Mouse (Mus musculus): ENCODE measurements around the gene Slf2. TPM values are rescaled to one million over a fixed set of nuclear protein-coding genes. Genes with fewer than 3 reads are reported as not detected.
A peak's percentile ranks its signal among the peaks of the same experiment; 100 is the strongest.

The Slf2 gene
- polyA plus RNA-seq, 1 experiment from 2014 or later: 17.7 TPM

DNA sequence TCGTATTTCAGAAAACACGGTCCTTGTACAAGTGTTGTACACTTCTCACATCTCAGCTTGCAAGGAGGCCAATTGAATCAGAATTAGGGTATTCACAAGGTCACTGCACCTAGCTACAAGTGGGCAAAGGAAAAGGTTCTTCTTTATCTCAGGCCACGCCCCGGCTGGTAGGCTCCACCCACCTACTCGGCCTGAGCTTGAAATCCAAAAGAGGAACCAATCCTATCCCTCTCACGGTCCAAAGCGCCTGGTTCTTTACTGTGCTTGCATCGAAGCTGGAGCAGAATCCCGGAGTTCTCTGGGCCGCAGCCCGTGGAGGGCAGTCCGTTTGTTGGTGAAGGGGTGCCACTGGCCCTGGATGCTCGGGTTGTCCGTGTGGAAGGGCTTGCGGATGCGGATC lies 74.5 kb downstream of the Slf2 start, which contains the start of gene Twnk:
Gene Twnk (plus strand): TSS at position 220 of the 400 bp plus-strand sequence.
- Histone ChIP-seq H3K36me3 (ENCODE audit: inconsistent target) (peaks cover 22% of the 10 kb centered on the region), H3K79me2 (ENCODE audit: inconsistent target) (peaks cover 18% of the 10 kb centered on the region; the same call in 1 of the 2 replicates), H3K4me3 (ENCODE audit: inconsistent target) (peak within 1 kb of the TSS; percentile 67), H3K27ac (peak within 1 kb of the TSS; percentile 65)
- WGBS (ENCODE audit: missing documents): 7% methylated on average over 16 of the region's 16 CpGs

GRCm38 (mm10) chr19:45005957-45006712 lies 75.2 kb downstream of the Slf2 start, which contains the start of gene Mrpl43:
Gene Mrpl43 (minus strand): TSS chr19:45006442.
- peak within 1 kb of the TSS; percentile 67 for H3K4me3 ChIP-seq (ENCODE audit: inconsistent target)
- under 1% methylated on average over 77 of the region's 82 CpGs for WGBS (ENCODE audit: missing documents)
- peak within 1 kb of the TSS; percentile 65 for H3K27ac ChIP-seq
- peaks cover 29% of the 10 kb centered on the region for H3K36me3 ChIP-seq (ENCODE audit: inconsistent target)
- H3K79me2 ChIP-seq (ENCODE audit: inconsistent target): peaks cover 18% of the 10 kb centered on the region; the same call in 1 of the 2 replicates

DNA sequence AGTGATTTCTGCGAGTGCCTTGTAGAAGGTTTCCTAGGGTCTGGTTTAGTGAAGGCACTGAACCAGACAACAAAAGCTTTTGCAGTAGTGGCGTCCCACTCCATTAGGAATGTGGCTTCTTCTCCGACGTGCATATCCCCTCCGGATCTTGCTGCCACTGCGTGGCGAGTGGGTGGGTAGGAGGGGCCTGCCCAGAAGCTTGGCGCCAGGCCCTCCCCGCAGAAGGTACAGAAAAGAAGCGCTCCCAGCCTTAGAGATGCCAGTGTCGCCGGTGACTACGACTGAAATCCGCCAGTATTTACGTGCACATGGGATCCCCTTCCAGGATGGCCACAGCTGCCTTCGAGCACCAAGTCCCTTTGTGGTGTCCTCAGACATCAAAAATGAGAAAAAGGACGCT lies 76.1 kb downstream of the Slf2 start:
- peak overlapping the region; percentile 67 for H3K4me3 ChIP-seq (ENCODE audit: inconsistent target)
- peaks cover 18% of the 10 kb centered on the region; the same call in 1 of the 2 replicates for H3K79me2 ChIP-seq (ENCODE audit: inconsistent target)
- 32% methylated on average over 16 of the region's 17 CpGs for WGBS (ENCODE audit: missing documents)
- H3K36me3 ChIP-seq (ENCODE audit: inconsistent target): peaks cover 36% of the 10 kb centered on the region
- peak overlapping the region; percentile 65 for H3K27ac ChIP-seq

DNA sequence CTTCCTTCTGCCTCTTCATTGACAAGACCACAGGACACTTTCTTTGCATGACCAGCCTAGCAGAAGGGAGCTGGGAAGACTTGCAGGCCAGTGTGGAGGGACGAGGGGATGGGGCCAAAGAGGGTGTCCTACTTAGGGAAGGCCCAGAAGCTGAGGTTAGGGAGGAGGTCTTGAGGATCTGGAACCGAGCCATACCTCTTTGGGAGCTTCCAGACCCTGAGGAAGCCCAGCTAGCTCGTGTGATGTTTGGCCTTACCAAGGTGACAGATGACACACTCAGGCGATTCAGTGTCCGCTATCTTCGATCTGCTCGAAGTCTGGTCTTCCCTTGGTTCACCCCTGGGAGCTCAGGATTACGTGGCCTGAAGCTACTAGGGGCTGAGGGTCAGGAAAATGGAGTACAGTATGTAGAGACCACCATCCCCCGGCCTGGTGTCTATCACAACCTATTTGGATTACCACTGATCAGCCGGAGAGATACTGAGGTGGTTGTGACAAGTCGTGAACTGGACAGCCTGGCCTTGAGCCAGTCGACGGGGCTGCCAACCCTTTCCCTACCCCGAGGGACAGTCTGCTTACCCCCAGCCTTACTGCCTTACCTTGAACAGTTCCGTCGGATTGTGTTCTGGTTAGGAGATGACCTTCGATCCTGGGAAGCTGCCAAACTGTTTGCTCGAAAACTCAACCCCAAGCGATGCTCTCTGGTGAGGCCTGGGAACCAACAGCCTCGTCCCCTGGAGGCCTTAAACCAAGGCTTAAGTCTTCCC lies 76.7 kb downstream of the Slf2 start:
- H3K36me3 ChIP-seq (ENCODE audit: inconsistent target): peaks cover 36% of the 10 kb centered on the region
- peak overlapping the region; percentile 67; the same call in 1 of the 2 replicates for H3K4me3 ChIP-seq (ENCODE audit: inconsistent target)
- WGBS (ENCODE audit: missing documents): 90% methylated on average over 20 of the region's 20 CpGs
- H3K79me2 ChIP-seq (ENCODE audit: inconsistent target): peaks cover 18% of the 10 kb centered on the region; the same call in 1 of the 2 replicates
- H3K27ac ChIP-seq: no peak overlapping the region

DNA sequence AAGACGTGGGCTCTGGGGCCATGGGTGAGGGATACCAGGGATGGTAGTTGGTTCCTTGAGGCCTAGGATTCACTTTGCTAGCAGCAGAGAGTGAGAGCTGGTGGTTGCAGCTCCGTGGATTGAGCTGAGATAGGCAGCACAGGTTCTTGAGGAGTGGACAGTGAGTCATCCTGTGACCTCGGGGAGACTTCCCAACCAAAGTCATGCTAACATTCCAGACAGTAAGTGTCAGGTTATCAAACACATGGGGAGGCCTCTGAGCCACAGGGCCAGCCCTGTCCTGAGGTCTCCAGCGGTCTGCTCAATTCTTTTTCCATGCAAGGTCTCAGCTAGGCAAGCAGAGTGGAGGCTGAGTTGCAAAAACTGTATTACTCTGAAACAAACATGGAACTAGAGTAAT lies 79.7 kb downstream of the Slf2 start:
- peaks cover 19% of the 10 kb centered on the region for H3K36me3 ChIP-seq (ENCODE audit: inconsistent target)
- whole genome bisulfite sequencing (ENCODE audit: missing documents): 96% methylated on average over 4 of the region's 4 CpGs

DNA sequence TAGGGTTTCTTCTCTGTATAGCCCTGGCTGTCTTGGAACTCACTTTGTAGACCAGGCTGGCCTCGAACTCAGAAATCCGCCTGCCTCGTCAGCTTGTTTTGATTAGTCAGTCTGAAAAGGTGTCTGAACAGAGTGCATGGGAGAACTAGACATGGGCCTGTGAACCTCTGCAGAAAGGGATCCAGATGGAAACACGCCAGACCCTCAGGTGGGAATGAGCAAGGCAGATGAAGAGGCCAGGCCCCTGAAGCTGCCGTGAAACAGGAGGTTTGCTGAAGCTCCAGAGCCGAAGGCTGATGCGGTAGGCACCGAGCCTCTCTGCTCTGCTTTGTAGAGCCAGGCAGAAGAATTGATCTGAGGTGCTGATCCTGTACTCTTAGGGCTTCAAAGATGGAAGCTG lies 81.3 kb downstream of the Slf2 start:
- Histone ChIP-seq H3K4me3 (ENCODE audit: inconsistent target) (no peak overlapping the region), H3K27ac (no peak overlapping the region), H3K79me2 (ENCODE audit: inconsistent target) (peaks cover 3% of the 10 kb centered on the region; the same call in 1 of the 2 replicates), H3K36me3 (ENCODE audit: inconsistent target) (peaks cover 19% of the 10 kb centered on the region)
- 96% methylated on average over 8 of the region's 8 CpGs for WGBS (ENCODE audit: missing documents)

More for the DNA sequence above, 79.7 kb downstream of the Slf2 start:
- H3K27ac ChIP-seq: no peak overlapping the region
- H3K4me3 ChIP-seq (ENCODE audit: inconsistent target): no peak overlapping the region
- peaks cover 9% of the 10 kb centered on the region; the same call in 1 of the 2 replicates for H3K79me2 ChIP-seq (ENCODE audit: inconsistent target)

DNA sequence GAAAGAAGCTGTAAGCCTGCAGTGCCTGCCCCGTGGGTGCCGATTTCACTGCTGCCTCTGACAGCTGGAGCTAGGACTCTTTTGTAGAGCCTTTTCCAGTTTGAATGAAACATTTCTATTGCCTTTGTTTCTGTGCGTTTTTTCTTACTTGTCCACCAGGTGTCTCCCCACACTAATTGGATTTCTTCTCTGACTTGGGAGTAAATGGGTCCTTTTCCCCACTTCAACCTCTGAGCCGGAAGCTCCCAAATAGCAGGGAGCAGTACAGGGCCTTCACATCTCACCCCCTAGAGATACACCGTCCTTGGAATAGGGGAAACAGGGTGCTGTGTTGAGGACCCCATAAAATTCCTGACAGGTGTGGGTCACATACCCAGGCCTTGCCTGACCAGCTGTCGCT lies 81.7 kb downstream of the Slf2 start:
- Histone ChIP-seq H3K79me2 (ENCODE audit: inconsistent target) (no peaks in the 10 kb centered on the region; the same call in 1 of the 2 replicates), H3K4me3 (ENCODE audit: inconsistent target) (no peak overlapping the region), H3K36me3 (ENCODE audit: inconsistent target) (peaks cover 19% of the 10 kb centered on the region), H3K27ac (no peak overlapping the region)
- WGBS (ENCODE audit: missing documents): 62% methylated on average over 6 of the region's 6 CpGs

DNA sequence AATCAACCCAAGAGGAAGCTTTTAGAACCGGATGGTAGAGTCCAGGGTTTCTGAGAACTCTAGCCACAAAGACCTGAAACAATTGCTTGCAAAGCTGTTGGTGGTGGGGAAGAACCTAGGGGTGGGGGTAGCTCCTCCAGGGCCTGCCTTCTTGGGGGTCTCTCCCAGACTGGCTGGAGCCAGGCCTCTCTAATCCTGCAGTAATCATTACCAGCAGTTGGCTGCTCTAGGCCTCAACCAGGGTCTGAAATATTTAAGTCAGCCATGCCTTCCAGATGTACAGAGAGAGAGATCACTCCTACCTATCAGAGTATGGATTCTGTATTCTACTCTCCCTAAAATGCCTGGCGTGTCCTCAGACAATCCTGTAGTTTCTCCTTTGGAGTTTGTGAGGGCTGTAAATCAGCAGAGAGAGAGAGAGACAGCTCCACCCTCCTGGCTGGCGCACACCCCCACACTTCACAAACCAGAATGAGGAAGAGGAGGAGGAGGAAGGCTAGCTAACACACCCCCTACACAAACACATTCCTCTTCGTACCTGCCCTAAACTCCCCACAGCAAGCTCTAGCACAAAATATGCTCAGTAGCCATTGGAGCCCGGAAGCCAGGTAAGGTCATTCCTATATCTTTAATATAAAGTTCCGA lies 82.8 kb downstream of the Slf2 start:
- Histone ChIP-seq H3K4me3 (ENCODE audit: inconsistent target) (no peak overlapping the region), H3K79me2 (ENCODE audit: inconsistent target) (no peaks in the 10 kb centered on the region), H3K36me3 (ENCODE audit: inconsistent target) (peaks cover 19% of the 10 kb centered on the region), H3K27ac (no peak overlapping the region)
- 62% methylated on average over 5 of the region's 6 CpGs for WGBS (ENCODE audit: missing documents)

- WGBS (ENCODE audit: missing documents): 25% methylated on average over 10 of the region's 10 CpGs
- peaks cover 19% of the 10 kb centered on the region for H3K36me3 ChIP-seq (ENCODE audit: inconsistent target)
- no peaks in the 10 kb centered on the region for H3K79me2 ChIP-seq (ENCODE audit: inconsistent target)
- H3K27ac ChIP-seq: no peak within 1 kb of the TSS
- peak within 1 kb of the TSS; percentile 19; the same call in 1 of the 2 replicates for H3K4me3 ChIP-seq (ENCODE audit: inconsistent target)
Measured at GRCm38 (mm10) chr19:45014335-45014971, 83.5 kb downstream of the Slf2 start, which contains the start of gene Lzts2. Gene Lzts2 (plus strand): TSS chr19:45014414.

DNA sequence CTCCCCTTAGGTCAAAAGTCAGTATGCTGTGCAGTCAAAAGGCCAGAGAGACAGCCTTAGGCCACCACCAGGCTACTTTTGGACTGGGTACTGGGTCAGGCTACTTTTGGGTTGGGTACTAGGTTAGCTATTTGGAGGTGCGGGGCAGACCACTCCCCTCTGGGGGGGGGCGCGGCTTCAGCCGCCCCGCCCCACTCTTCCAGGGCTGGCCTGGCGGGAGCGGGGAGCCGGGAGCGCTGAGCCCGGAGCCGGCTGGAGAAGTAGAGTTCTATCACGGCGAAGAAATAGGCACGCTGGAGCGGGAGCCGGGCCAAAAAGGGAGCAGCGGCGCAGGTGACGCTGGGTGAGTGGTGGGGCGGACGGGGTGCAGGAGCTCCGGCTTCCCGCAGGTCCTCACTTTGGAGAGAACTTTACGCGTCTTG lies 84.0 kb downstream of the Slf2 start:
- WGBS (ENCODE audit: missing documents): 5% methylated on average over 25 of the region's 25 CpGs
- peak overlapping the region; percentile 19; the same call in 1 of the 2 replicates for H3K4me3 ChIP-seq (ENCODE audit: inconsistent target)
- peaks cover 19% of the 10 kb centered on the region for H3K36me3 ChIP-seq (ENCODE audit: inconsistent target)
- H3K27ac ChIP-seq: no peak overlapping the region
- H3K79me2 ChIP-seq (ENCODE audit: inconsistent target): no peaks in the 10 kb centered on the region

DNA sequence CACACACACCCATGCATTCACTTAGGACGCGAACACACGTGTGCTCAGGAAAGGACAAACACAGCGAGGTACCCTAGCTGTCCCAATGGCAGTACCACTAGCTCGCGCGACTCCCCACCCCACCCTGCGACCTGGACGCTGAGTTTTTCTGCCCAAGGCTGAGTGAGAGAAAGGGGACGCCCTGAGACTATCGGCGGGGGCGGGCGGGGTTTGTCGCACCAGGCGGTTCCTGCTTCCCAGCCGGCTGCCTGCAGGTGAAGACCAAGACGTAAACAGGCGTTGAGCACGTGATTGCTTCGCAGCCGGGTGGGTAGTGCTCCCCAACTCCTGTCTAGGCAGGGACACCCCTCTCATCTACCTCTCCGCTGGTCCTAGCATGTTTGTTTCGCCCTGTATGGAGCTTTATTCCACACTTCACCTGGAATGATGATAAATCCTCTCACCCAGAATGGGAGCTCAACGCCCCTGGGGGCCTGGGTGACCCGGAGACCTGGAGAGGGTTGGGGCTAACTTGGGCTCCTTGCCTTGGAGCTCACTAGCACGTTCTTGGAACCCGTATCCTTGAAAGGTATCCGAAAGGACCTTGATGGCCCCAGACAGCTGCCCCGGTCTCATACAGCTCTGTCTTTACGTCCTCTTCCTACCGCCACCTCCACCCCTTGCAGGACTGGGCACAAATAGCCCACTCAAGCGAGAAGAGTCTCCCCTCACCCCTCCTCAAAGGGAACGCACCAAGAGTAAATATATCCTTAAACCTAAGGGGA lies 84.7 kb downstream of the Slf2 start:
- Histone ChIP-seq H3K4me3 (ENCODE audit: inconsistent target) (peak overlapping the region; percentile 19), H3K27ac (no peak overlapping the region), H3K79me2 (ENCODE audit: inconsistent target) (no peaks in the 10 kb centered on the region), H3K36me3 (ENCODE audit: inconsistent target) (peaks cover 12% of the 10 kb centered on the region)
- WGBS (ENCODE audit: missing documents): 9% methylated on average over 31 of the region's 34 CpGs

- Histone ChIP-seq H3K79me2 (ENCODE audit: inconsistent target) (no peaks in the 10 kb centered on the region), H3K36me3 (ENCODE audit: inconsistent target) (peaks cover 3% of the 10 kb centered on the region; the same call in 1 of the 2 replicates), H3K4me3 (ENCODE audit: inconsistent target) (peak overlapping the region; percentile 19; the same call in 1 of the 2 replicates), H3K27ac (no peak overlapping the region)
- WGBS (ENCODE audit: missing documents): 2% methylated on average over 14 of the region's 18 CpGs
Measured at GRCm38 (mm10) chr19:45016341-45017215, 85.6 kb downstream of the Slf2 start.

Data from macrophage (primary cell).